Mouse (Mus musculus) liver, embryonic 12.5 days (tissue): ENCODE data around the gene Nop53. TPM values are rescaled to one million over a fixed set of nuclear protein-coding genes. Genes with fewer than 3 reads are reported as not detected.

Experiments used
- ATAC-seq: fragments of 200-750 bp; cut with Nextera tagmentation; 2 replicates; pipeline ENCODE4 v1.8.0; 2017; ENCODE audit warnings: moderate number of reproducible peaks, mild to moderate bottlenecking, moderate library complexity
- H3K27ac ChIP-seq: fragments of 300-500 bp; sonication (generic); 2 replicates; pipeline ENCODE4 v1.5.1; 2016; ENCODE audit warnings: mild to moderate bottlenecking
- H3K27me3 ChIP-seq: fragments of 300-500 bp; sonication (generic); replicated peaks from 2 replicates; pipeline ENCODE4 v1.6.1; 2016; ENCODE audit warnings: mild to moderate bottlenecking, moderate library complexity
- H3K36me3 ChIP-seq: fragments of 300-500 bp; sonication (generic); 2 replicates; pipeline ENCODE4 v1.6.1; 2016; ENCODE audit warnings: mild to moderate bottlenecking, moderate library complexity
- H3K4me1 ChIP-seq: fragments of 300-500 bp; sonication (generic); 2 replicates; pipeline ENCODE4 v1.6.1; 2016
- H3K4me2 ChIP-seq: fragments of 300-500 bp; sonication (generic); 2 replicates; pipeline ENCODE4 v1.6.1; 2016; ENCODE audit warnings: mild to moderate bottlenecking, moderate library complexity
- H3K4me3 ChIP-seq: fragments of 300-500 bp; sonication (generic); 2 replicates; pipeline ENCODE4 v1.5.1; 2016; ENCODE audit warnings: mild to moderate bottlenecking, moderate library complexity
- H3K9ac ChIP-seq: fragments of 300-500 bp; sonication (generic); 2 replicates; pipeline ENCODE4 v1.6.1; 2016; ENCODE audit warnings: mild to moderate bottlenecking, moderate library complexity
- H3K9me3 ChIP-seq: fragments of 300-500 bp; sonication (generic); replicated peaks from 2 replicates; pipeline ENCODE4 v1.6.1; 2016; ENCODE audit warnings: mild to moderate bottlenecking, moderate library complexity
- WGBS: fragments of 180-500 bp; shearing (Covaris S2); methylation state at CpG from one replicate; pipeline ENCODE4 v1.1.7; 2016; ENCODE audit not compliant: insufficient replicate concordance; 5-methylcytosine and 5-hydroxymethylcytosine counted together
- polyA plus RNA-seq: library from polyadenylated mRNA; unstranded; fragments of >200 nt; fragmentation: Nextera tagmentation; extraction: Ambion mirVana; gene quantifications from 2 replicates; pipeline ENCODE4 v1.2.1, GENCODE M21; 2016

The Nop53 gene
- polyA plus RNA-seq, 1 experiment from 2014 or later = 130 TPM

DNA sequence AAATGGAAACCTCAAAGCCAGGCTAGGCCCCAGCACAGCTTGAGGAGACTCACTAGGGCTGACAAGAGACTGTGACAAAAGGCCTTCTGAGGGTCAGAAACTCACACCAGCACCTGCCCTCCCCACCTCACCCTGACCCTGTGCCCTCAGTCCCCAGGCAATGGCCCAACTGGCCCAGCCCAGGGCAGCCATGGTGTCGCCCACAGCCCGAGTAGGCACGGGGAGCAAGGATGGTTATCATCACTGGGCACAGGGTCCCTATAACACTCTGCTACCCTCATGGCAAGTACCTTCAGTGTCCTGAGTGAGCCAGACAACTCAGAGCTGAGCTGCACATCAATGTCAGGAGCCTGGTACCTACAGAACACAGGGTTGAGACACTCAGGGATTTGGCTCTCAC, 7.3 kb downstream of the Nop53 start:
- WGBS = 87% methylated on average over 3 of the region's 3 CpGs
- 0 out of 2 replicates have a peak, but pooled peaks have one; percentile 12 for ATAC-seq
- H3K4me1 ChIP-seq = peaks cover 3% of the 10 kb centered on the region; the same call in 1 of the 2 replicates

DNA sequence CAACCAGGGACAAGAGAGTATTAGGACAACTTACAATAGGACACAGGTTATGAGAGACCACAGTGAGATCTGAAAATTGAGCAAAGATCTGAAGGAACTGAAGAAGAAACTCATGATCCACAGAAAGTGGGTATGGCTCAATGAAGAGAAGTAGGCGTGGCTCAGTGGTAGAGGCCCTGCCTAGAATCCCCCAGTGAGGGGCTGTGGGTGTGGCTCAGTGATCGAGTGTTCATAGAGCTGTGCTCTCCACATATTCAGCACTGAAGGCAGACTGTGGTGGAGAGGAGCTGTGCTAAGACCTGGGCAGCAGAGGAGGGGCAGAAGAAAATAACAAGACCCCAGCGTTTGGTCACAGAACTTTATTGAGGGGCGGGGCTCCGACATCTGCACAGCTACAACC, 8.4 kb downstream of the Nop53 start:
- no peak overlapping the region for H3K4me2 ChIP-seq
- no peak for ATAC-seq
- peaks cover 6% of the 10 kb centered on the region for H3K27me3 ChIP-seq
- WGBS = 68% methylated on average over 5 of the region's 5 CpGs
- H3K9me3 ChIP-seq = no peaks in the 10 kb centered on the region
- no peak overlapping the region for H3K9ac ChIP-seq
- H3K4me1 ChIP-seq = no peaks in the 10 kb centered on the region
- H3K36me3 ChIP-seq = peaks cover 70% of the 10 kb centered on the region
- H3K4me3 ChIP-seq = no peak overlapping the region
- no peak overlapping the region for H3K27ac ChIP-seq

More for the DNA sequence above, 7.3 kb downstream of the Nop53 start:
- Histone ChIP-seq H3K36me3 (peaks cover 82% of the 10 kb centered on the region), H3K4me3 (no peak overlapping the region), H3K27me3 (peaks cover 2% of the 10 kb centered on the region), H3K9me3 (no peaks in the 10 kb centered on the region), H3K27ac (no peak overlapping the region), H3K4me2 (no peak overlapping the region), H3K9ac (no peak overlapping the region)

DNA sequence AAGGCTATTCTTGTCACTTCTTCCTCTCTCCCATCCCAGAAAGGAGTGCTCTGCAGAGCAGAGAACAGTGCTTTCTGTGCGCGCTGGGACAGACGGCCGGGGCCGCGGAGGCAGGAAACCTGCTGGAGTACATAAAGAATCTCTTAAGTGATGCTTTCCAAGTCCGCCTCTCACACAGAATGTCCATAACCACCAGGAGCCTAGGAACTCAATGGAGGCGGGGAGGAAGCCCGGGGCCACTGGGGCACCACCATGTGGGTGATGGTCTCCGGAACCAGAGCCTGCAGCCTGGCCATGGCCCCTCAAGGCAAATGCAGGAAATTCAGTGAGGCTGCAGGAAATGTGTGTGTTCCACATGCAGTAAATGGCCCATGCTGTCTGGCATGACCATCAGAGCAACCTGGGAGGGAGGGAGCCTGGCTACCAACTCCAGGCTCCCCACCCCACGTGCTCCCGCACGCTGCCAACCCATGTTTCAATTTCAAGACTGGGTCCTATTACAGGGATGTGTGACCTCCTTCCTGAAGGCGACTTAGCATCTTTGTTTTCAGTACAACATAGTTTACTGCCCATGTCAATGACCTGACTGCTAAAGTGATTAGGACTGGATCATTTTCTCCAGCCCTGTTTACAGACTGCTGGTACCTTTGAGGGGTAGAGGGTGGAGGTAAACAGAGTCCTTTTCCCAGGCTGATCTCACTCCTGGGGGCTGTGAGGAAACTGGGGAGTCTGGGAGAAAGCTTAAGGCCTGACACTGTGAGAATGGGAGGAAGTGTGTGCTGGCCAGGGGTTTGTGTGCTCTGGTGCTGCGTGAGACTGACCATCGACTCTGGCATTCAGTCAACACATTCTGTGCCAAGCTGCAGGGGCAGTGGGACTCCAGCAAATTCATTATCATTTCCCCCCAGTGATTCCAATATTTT, 12.2 kb downstream of the Nop53 start:
- no peak overlapping the region for H3K4me2 ChIP-seq
- ATAC-seq = no peak
- 34% methylated on average over 16 of the region's 16 CpGs for WGBS
- no peaks in the 10 kb centered on the region for H3K9me3 ChIP-seq
- H3K27me3 ChIP-seq = peaks cover 6% of the 10 kb centered on the region
- no peak overlapping the region for H3K4me3 ChIP-seq
- H3K9ac ChIP-seq = no peak overlapping the region
- peaks cover 32% of the 10 kb centered on the region for H3K36me3 ChIP-seq
- H3K27ac ChIP-seq = no peak overlapping the region
- H3K4me1 ChIP-seq = peaks cover 7% of the 10 kb centered on the region

DNA sequence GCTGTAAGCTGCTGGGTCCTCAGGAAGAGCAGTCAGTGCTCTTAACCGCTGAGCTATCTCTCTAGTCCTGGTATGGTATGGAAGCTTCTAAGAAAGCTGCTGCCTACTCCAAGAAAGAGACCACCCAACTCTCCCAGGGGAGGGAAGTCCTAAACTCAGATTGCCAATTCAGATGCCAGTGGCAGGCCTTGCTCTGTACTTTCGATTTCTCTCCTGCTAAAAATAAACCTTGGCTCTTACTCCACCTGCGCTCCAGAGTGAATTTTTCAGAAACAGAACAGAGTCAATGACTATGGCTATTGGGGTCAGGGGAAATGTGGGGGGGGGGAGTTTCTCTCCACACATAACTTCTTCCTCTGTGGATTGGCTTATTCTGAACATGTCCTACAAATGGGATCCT, 14.2 kb downstream of the Nop53 start:
- no peaks in the 10 kb centered on the region for H3K9me3 ChIP-seq
- H3K4me3 ChIP-seq = no peak overlapping the region
- no peak overlapping the region for H3K9ac ChIP-seq
- no peak for ATAC-seq
- 56% methylated on average over 3 of the region's 3 CpGs for WGBS
- no peak overlapping the region for H3K27ac ChIP-seq
- H3K27me3 ChIP-seq = peaks cover 6% of the 10 kb centered on the region
- no peak overlapping the region for H3K4me2 ChIP-seq
- peaks cover 12% of the 10 kb centered on the region for H3K36me3 ChIP-seq
- H3K4me1 ChIP-seq = peaks cover 7% of the 10 kb centered on the region

DNA sequence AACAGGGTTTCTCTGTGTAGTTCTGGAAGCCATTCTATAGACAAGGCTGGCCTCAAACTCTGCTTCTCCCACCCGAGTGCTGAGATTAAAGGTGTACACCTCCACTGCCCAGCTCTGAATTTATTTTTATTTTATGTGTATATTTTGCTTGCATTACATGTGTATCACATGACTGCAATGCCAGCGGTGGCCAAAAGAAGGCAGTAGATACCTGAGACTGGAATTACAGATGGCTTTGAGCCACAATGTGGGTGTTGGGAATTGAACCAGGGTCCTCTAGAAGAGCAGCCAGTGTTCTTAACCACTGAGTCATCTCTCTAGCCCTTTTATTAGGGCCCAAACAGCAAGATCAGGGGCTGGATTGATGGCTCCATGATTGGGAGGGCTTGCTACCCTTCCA, 15.3 kb downstream of the Nop53 start:
- ATAC-seq = no peak
- H3K4me3 ChIP-seq = no peak overlapping the region
- WGBS = 44% methylated on average over 2 of the region's 2 CpGs
- no peak overlapping the region for H3K4me2 ChIP-seq
- H3K27ac ChIP-seq = no peak overlapping the region
- H3K9me3 ChIP-seq = no peaks in the 10 kb centered on the region
- H3K36me3 ChIP-seq = peaks cover 2% of the 10 kb centered on the region; the same call in 1 of the 2 replicates
- peaks cover 7% of the 10 kb centered on the region for H3K4me1 ChIP-seq
- peaks cover 15% of the 10 kb centered on the region for H3K27me3 ChIP-seq
- no peak overlapping the region for H3K9ac ChIP-seq

DNA sequence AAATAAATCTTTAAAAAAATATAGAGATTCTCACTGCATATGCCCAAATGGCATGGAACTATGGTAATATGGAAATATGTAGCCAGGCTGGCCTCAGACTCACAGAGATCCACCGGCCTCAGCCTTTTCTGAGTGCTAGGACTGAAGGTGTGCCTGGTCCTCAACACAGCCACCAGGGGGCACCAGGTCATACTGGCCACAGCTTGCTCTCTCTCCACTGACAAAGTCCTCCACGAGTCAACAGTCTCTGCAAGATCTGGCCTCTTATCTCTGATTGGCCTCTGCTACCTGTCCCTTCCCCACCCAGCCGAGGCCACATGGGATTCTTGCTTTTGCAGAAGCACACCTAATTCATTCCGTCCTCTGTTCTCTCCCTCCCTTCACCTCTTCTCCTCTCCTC, 16.0 kb downstream of the Nop53 start:
- peak; percentile 86 for ATAC-seq
- H3K4me3 ChIP-seq = no peak overlapping the region
- H3K27me3 ChIP-seq = peaks cover 16% of the 10 kb centered on the region
- no peak overlapping the region for H3K27ac ChIP-seq
- H3K4me1 ChIP-seq = peaks cover 7% of the 10 kb centered on the region
- 0 out of 2 replicates have a peak overlapping the region, but pooled peaks have one; percentile 6 for H3K4me2 ChIP-seq
- no peak overlapping the region for H3K9ac ChIP-seq
- no peaks in the 10 kb centered on the region for H3K9me3 ChIP-seq
- WGBS = 12% methylated on average over 4 of the region's 4 CpGs
- no peaks in the 10 kb centered on the region for H3K36me3 ChIP-seq

DNA sequence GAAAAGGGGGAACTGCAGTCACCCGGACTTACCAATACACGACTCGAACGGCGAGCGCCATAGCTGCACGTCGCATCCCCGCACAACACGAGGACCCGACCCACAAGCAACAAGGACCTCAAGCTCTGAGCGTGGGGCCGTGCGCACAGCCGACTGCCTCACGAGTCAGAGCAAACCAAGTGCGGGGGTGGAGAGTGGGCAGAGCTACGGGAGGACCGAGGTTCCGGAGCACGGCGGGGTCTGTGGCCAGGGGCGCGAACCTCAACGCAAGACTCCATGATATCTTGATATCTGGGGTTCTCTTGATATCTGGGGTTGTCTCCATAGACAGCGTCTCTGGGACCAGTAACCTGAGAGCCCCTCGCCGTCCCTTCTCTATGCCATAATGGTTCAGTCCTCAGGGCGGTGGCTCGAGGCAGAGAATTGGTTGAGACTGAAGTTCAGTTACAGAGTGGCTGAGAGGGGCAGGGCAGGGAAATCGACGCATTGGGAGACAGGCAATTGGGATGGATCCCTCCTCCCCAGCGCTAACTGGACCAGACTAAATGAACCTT, 23.6 kb downstream of the Nop53 start, which contains the start of gene Selenow:
Selenow (minus strand) TSS at position 183 of the 554 bp plus-strand sequence.
- Histone ChIP-seq H3K36me3 (peaks cover 32% of the 10 kb centered on the region), H3K27ac (peak within 1 kb of the TSS; percentile 75), H3K27me3 (peaks cover 22% of the 10 kb centered on the region; the same call in 1 of the 2 replicates), H3K9me3 (no peaks in the 10 kb centered on the region), H3K4me1 (peaks cover 45% of the 10 kb centered on the region), H3K9ac (peak within 1 kb of the TSS; percentile 82), H3K4me2 (peak within 1 kb of the TSS; percentile 79), H3K4me3 (peak within 1 kb of the TSS; percentile 77)
- under 1% methylated on average over 33 of the region's 33 CpGs for whole genome bisulfite sequencing
- peak; percentile 95 for ATAC-seq

DNA sequence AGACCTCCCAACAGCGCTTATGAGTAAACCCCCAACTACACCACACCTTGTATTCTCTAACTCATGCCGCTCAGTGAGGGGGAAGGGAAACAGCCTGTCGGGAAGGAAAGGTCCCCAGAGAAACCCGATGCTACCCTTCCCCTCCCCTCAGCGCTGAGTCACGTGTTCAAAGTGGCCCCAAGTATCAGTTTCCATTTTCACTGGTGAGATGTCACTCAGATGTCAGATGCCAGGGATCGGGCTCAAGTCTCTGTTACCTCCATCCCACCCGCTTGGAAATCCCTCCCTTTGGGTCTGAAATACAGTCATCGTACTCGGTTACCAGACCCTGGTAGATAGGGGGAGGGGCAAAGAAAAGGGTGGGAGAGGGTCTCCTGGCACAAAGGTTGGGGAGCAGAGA, 24.1 kb downstream of the Nop53 start:
- Histone ChIP-seq H3K4me1 (peaks cover 45% of the 10 kb centered on the region), H3K36me3 (peaks cover 37% of the 10 kb centered on the region), H3K9me3 (no peaks in the 10 kb centered on the region), H3K27ac (peak overlapping the region; percentile 75), H3K27me3 (peaks cover 22% of the 10 kb centered on the region; the same call in 1 of the 2 replicates), H3K4me3 (peak overlapping the region; percentile 77), H3K9ac (peak overlapping the region; percentile 82), H3K4me2 (peak overlapping the region; percentile 79)
- ATAC-seq = peak; percentile 38
- WGBS = 0% methylated on average over 10 of the region's 10 CpGs

DNA sequence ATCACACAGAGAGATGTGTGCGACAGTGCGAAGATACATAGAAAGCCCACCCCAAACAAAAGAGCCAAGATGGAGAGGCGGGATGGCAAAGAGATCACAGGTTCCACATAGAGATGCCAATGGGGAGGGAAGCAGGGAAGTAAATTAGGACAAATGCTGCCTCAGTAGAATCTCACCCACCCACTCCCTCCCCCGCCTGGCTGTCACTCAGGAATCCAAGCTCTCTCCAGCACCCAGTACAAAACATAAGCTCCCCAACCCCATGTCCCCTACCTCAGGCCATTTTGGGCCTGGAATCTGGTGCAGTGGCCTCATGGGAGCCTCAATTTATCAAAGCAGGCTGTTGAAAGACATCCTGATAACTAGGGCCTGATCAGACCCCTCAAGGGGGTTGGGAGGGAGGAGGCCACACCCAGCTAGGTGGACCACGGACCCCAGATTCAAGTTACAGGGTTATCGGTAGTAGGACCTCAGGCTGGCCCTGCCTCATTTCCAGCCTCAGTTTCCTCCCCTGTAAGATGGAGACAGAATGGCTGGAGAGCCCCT, 25.2 kb downstream of the Nop53 start:
- peaks cover 45% of the 10 kb centered on the region for H3K4me1 ChIP-seq
- no peaks in the 10 kb centered on the region for H3K9me3 ChIP-seq
- peak overlapping the region; percentile 82 for H3K9ac ChIP-seq
- H3K36me3 ChIP-seq = peaks cover 44% of the 10 kb centered on the region
- H3K4me3 ChIP-seq = peak overlapping the region; percentile 77
- peaks cover 14% of the 10 kb centered on the region; the same call in 1 of the 2 replicates for H3K27me3 ChIP-seq
- 67% methylated on average over 6 of the region's 6 CpGs for WGBS
- H3K4me2 ChIP-seq = peak overlapping the region; percentile 79
- peak overlapping the region; percentile 75 for H3K27ac ChIP-seq
- no peak for ATAC-seq

DNA sequence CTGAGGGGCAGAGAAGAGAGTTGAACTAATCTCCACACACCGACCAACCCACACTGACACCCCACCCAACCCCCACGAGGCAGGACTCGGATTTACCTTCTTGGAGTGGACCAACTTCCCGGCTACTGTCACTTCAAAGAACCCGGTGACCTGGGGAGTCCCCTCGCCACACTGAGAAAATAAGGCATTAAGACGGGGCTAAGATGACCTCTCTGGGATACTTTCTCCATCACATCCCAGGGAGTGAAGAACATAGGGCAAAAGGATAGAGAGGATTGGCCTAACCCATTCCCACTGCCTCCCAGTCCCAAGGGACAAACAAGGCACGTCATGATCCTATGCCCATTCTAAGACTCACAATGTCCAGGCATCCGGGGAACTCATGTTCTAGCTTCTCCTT, 25.9 kb downstream of the Nop53 start:
- peak overlapping the region; percentile 79 for H3K4me2 ChIP-seq
- no peaks in the 10 kb centered on the region for H3K9me3 ChIP-seq
- peak overlapping the region; percentile 77 for H3K4me3 ChIP-seq
- peaks cover 11% of the 10 kb centered on the region; the same call in 1 of the 2 replicates for H3K27me3 ChIP-seq
- 79% methylated on average over 9 of the region's 9 CpGs for WGBS
- H3K36me3 ChIP-seq = peaks cover 44% of the 10 kb centered on the region
- peaks cover 45% of the 10 kb centered on the region for H3K4me1 ChIP-seq
- ATAC-seq = no peak
- H3K9ac ChIP-seq = peak overlapping the region; percentile 36; the same call in 1 of the 2 replicates
- H3K27ac ChIP-seq = peak overlapping the region; percentile 61; the same call in 1 of the 2 replicates

DNA sequence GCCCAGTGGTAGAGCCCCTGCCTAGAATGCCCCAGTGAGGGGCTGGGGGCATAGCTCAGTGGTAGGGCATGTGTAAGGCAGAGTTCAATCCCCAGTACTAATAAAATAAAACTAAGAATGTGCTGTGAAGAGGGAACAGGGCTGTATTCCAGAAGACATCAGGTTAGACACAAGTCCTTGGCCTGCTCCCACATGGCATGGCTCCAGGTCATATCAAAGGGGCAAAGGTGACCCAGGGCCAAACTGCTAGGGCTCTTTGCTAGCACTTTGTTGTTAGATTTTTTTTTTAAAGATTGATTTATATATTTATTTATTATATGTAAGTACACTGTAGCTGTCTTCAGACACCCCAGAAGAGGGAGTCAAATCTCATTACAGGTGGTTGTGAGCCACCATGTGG, 27.5 kb downstream of the Nop53 start:
- H3K4me3 ChIP-seq = no peak overlapping the region
- no peak overlapping the region for H3K9ac ChIP-seq
- H3K9me3 ChIP-seq = no peaks in the 10 kb centered on the region
- no peak overlapping the region for H3K4me2 ChIP-seq
- peak overlapping the region; percentile 61; the same call in 1 of the 2 replicates for H3K27ac ChIP-seq
- peaks cover 45% of the 10 kb centered on the region for H3K4me1 ChIP-seq
- no peak for ATAC-seq
- H3K27me3 ChIP-seq = no peaks in the 10 kb centered on the region
- peaks cover 44% of the 10 kb centered on the region for H3K36me3 ChIP-seq

DNA sequence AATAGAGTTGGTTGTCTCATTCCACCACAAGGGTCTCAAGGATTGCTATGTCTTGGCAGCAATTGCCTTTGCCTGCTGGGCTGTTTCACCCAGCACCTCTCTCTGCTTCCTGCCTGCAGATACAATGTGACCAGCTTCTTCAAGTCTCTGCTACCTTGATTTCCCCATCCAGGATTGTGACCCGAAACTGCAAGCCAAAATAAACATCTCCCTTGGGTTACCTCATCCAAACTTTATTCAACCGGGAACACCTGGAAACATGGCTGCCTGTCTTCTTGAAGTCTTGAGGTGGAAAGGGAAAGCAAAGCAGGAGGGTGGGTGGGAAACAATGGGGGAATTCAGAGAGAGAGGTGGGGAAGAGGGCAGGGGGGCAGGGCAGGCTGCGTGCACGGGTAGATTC, 28.9 kb downstream of the Nop53 start:
- 75% methylated on average over 4 of the region's 4 CpGs for WGBS
- no peak for ATAC-seq
- Histone ChIP-seq H3K36me3 (peaks cover 44% of the 10 kb centered on the region), H3K4me2 (no peak overlapping the region), H3K4me1 (peaks cover 35% of the 10 kb centered on the region), H3K9ac (no peak overlapping the region), H3K27ac (no peak overlapping the region), H3K27me3 (no peaks in the 10 kb centered on the region), H3K4me3 (no peak overlapping the region), H3K9me3 (no peaks in the 10 kb centered on the region)
